Comparison of ENCODE assay signal across 8 mouse cellular contexts in genomic region chr8:70439055-70439847, GRCm38 (mm10). TPM values are rescaled to one million over a fixed set of nuclear protein-coding genes. Genes with fewer than 3 reads are reported as not detected.
A peak's percentile ranks its signal among the peaks of the same experiment; 100 is the strongest.
DNase-seq lines count a peak whose midpoint lies in the region; ATAC-seq and TF ChIP-seq lines count a peak whose summit lies in the region.

Crtc1 (minus strand) TSS chr8:70439579.

- H3K4me1 ChIP-seq in E14TG2a.4 (replicated peaks; ENCODE audit: low read depth, low read length) = peaks cover 15% of the 10 kb centered on the region
- H3K4me1 ChIP-seq in forebrain, embryonic 13.5 days = peaks cover 17% of the 10 kb centered on the region
- H3K4me1 ChIP-seq in liver, postnatal 0 days (ENCODE audit: insufficient read depth) = peaks cover 19% of the 10 kb centered on the region
- H3K4me1 ChIP-seq in neural tube, embryonic 14.5 days (ENCODE audit: control insufficient read depth, insufficient read depth, low read length) = peaks cover 16% of the 10 kb centered on the region

- no peak for TF ChIP-seq EP300 in liver, postnatal 0 days (IDR thresholded peaks at IDR 0.05; ENCODE audit: low read depth)

- H3K27me3 ChIP-seq in E14TG2a.4 (ENCODE audit: insufficient read depth, low read length) = peaks cover 10% of the 10 kb centered on the region
- H3K27me3 ChIP-seq in forebrain, embryonic 13.5 days = no peaks in the 10 kb centered on the region
- H3K27me3 ChIP-seq in liver, postnatal 0 days (ENCODE audit: insufficient read depth, low read length) = no peaks in the 10 kb centered on the region
- H3K27me3 ChIP-seq in neural tube, embryonic 14.5 days (ENCODE audit: control insufficient read depth, insufficient read depth, low read length) = no peaks in the 10 kb centered on the region

- intact Hi-C loops in heart, postnatal 10 days (cut with DNase I) = no loop called here

- no peaks in the 10 kb centered on the region for H3K36me3 ChIP-seq in E14TG2a.4 (ENCODE audit: insufficient read depth, low read length)
- H3K36me3 ChIP-seq in forebrain, embryonic 13.5 days (ENCODE audit: poor library complexity, severe bottlenecking) = no peaks in the 10 kb centered on the region
- H3K36me3 ChIP-seq in liver, postnatal 0 days (replicated peaks; ENCODE audit: insufficient read depth, low read length) = no peaks in the 10 kb centered on the region; the same call in 1 of the 2 replicates
- no peaks in the 10 kb centered on the region for H3K36me3 ChIP-seq in neural tube, embryonic 14.5 days (ENCODE audit: control insufficient read depth, insufficient read depth, low read length)

- peak within 1 kb of the TSS; percentile 83 for H3K4me2 ChIP-seq in forebrain, embryonic 13.5 days
- peak within 1 kb of the TSS; percentile 93 for H3K4me2 ChIP-seq in liver, postnatal 0 days (ENCODE audit: low read depth, low read length)
- H3K4me2 ChIP-seq in neural tube, embryonic 14.5 days (ENCODE audit: low read depth, low read length) = peak within 1 kb of the TSS; percentile 91

- peak within 1 kb of the TSS; percentile 78 for H3K9ac ChIP-seq in forebrain, embryonic 13.5 days
- H3K9ac ChIP-seq in liver, postnatal 0 days (replicated peaks) = peak within 1 kb of the TSS; percentile 61
- H3K9ac ChIP-seq in neural tube, embryonic 14.5 days (replicated peaks; ENCODE audit: low read depth, low read length) = peak within 1 kb of the TSS; percentile 74

- no peak for TF ChIP-seq CTCF in E14TG2a.4 (conservative IDR thresholded peaks at IDR 0.05; ENCODE audit: low read length)
- no peak for TF ChIP-seq CTCF in liver, postnatal 0 days (IDR thresholded peaks at IDR 0.05; ENCODE audit: low read depth)

- peak; percentile 92 for DNase-seq in c-Kit-positive CD71-positive TER-119-positive erythroid progenitor cells, embryonic 14.5 days (ENCODE audit: low spot score)
- DNase-seq in heart, postnatal 10 days = peak; percentile 98
- peak; percentile 83 for DNase-seq in large intestine, adult 2 months (ENCODE audit: low read depth, low spot score)
- DNase-seq in liver, postnatal 0 days = peak; percentile 98
- DNase-seq in testis, postnatal 10 days (ENCODE audit: low spot score) = peak; percentile 98

- H3K9me3 ChIP-seq in E14TG2a.4 (ENCODE audit: low read length) = no peaks in the 10 kb centered on the region
- no peaks in the 10 kb centered on the region for H3K9me3 ChIP-seq in forebrain, embryonic 13.5 days (replicated peaks)
- H3K9me3 ChIP-seq in liver, postnatal 0 days (ENCODE audit: low read length) = no peaks in the 10 kb centered on the region
- H3K9me3 ChIP-seq in neural tube, embryonic 14.5 days (ENCODE audit: control insufficient read depth, low read length) = no peaks in the 10 kb centered on the region

- under 1% methylated on average over 67 of the region's 70 CpGs for WGBS in forebrain, embryonic 13.5 days
- WGBS in large intestine, adult 2 months = 1% methylated on average over 70 of the region's 70 CpGs
- WGBS in liver, postnatal 0 days (ENCODE audit: insufficient replicate concordance) = 1% methylated on average over 66 of the region's 70 CpGs
- under 1% methylated on average over 55 of the region's 70 CpGs for WGBS in neural tube, embryonic 14.5 days

- peak within 1 kb of the TSS; percentile 85 for H3K4me3 ChIP-seq in E14TG2a.4 (replicated peaks; ENCODE audit: low read length)
- peak within 1 kb of the TSS; percentile 63 for H3K4me3 ChIP-seq in forebrain, embryonic 13.5 days
- peak within 1 kb of the TSS; percentile 84 for H3K4me3 ChIP-seq in liver, postnatal 0 days (ENCODE audit: low read depth, low read length)
- H3K4me3 ChIP-seq in neural tube, embryonic 14.5 days (ENCODE audit: low read depth, low read length) = peak within 1 kb of the TSS; percentile 61

- H3K27ac ChIP-seq in forebrain, embryonic 13.5 days = peak within 1 kb of the TSS; percentile 87
- peak within 1 kb of the TSS; percentile 60 for H3K27ac ChIP-seq in liver, postnatal 0 days (ENCODE audit: low read depth)
- peak within 1 kb of the TSS; percentile 88 for H3K27ac ChIP-seq in neural tube, embryonic 14.5 days (ENCODE audit: low read depth, low read length)

- peak; percentile 98 for ATAC-seq in forebrain, embryonic 13.5 days
- peak; percentile 98 for ATAC-seq in liver, postnatal 0 days
- peak; percentile 97 for ATAC-seq in neural tube, embryonic 14.5 days (ENCODE audit: low read depth)

RNA-seq across cellular contexts. Expression of gene Crtc1, which starts in this region (rescaled TPM):
- polyA plus RNA-seq in forebrain, embryonic 13.5 days (2015; fragmentation: Nextera tagmentation; extraction: Ambion mirVana) = 23.4 and 28.2 TPM in 2 replicates
- total RNA-seq in heart, postnatal 10 days (2021) = 10 to 100 TPM; 11.0 to 15.6 TPM
- polyA plus RNA-seq in large intestine, adult 2 months (2012; rRNA removed) = 7.6 and 9.3 TPM in 2 replicates
- 2.6 and 2.7 TPM in 2 replicates for polyA plus RNA-seq in liver, postnatal 0 days (2015; fragmentation: Nextera tagmentation; extraction: Ambion mirVana)
- polyA plus RNA-seq in neural tube, embryonic 14.5 days (2014; fragmentation: Nextera tagmentation; extraction: Ambion mirVana) = 48.2 and 55.9 TPM in 2 replicates

Comparison
In these comparisons a context has a peak if more than half of its experiments do, and no peak if none do; other contexts are left out.
1. Peak in every context shown above with its lines: DNase-seq, ATAC-seq, H3K4me3 ChIP-seq and H3K27ac ChIP-seq.